Mouse (Mus musculus) intestine, embryonic 14.5 days (tissue): ENCODE results near the gene Kir3dl2. TPM values are rescaled to one million over a fixed set of nuclear protein-coding genes. Genes with fewer than 3 reads are reported as not detected.
"Not testable (repeated sequence)": the region's sequence is repeated elsewhere in the genome, so short reads cannot be mapped to it uniquely, and the experiment has no call there.

Experiments used
- ATAC-seq: fragments of 200-750 bp; cut with Nextera tagmentation; replicated peaks from 2 replicates; pipeline ENCODE4 v1.8.0; 2017; ENCODE audit warnings: low read depth, moderate number of reproducible peaks, moderate TSS enrichment, moderate library complexity; ENCODE audit not compliant: low FRiP score, low TSS enrichment
- DNase-seq: peaks from one replicate; pipeline ENCODE4 v3.0.0-alpha.2; 2018; ENCODE audit warnings: low spot score
- H3K27ac ChIP-seq: fragments of 300-500 bp; sonication (generic); 2 replicates; pipeline ENCODE4 v1.5.1; 2014; ENCODE audit warnings: low read depth, mild to moderate bottlenecking, control low read depth
- H3K27me3 ChIP-seq: fragments of 300-500 bp; sonication (generic); replicated peaks from 2 replicates; pipeline ENCODE4 v1.6.1; 2014; ENCODE audit warnings: low read length, control low read depth; ENCODE audit not compliant: control insufficient read depth, insufficient read depth
- H3K36me3 ChIP-seq: fragments of 300-500 bp; sonication (generic); 2 replicates; pipeline ENCODE4 v1.6.1; 2014; ENCODE audit warnings: low read length, control low read depth; ENCODE audit not compliant: control insufficient read depth, insufficient read depth
- H3K4me1 ChIP-seq: fragments of 300-500 bp; sonication (generic); replicated peaks from 2 replicates; pipeline ENCODE4 v1.6.1; 2014; ENCODE audit warnings: low read length, control low read depth, mixed read lengths; ENCODE audit not compliant: control insufficient read depth, insufficient read depth
- H3K4me2 ChIP-seq: fragments of 300-500 bp; sonication (generic); 2 replicates; pipeline ENCODE4 v1.6.1; 2014; ENCODE audit warnings: low read length
- H3K4me3 ChIP-seq: fragments of 300-500 bp; sonication (generic); 2 replicates; pipeline ENCODE4 v1.5.1; 2014; ENCODE audit warnings: low read depth, low read length, control low read depth, mixed read lengths
- H3K9ac ChIP-seq: fragments of 300-500 bp; sonication (generic); 2 replicates; pipeline ENCODE4 v1.6.1; 2014; ENCODE audit warnings: mild to moderate bottlenecking, low read length
- H3K9me3 ChIP-seq: fragments of 300-500 bp; sonication (generic); 2 replicates; pipeline ENCODE4 v1.6.1; 2016; ENCODE audit warnings: low read length, control low read depth; ENCODE audit not compliant: control insufficient read depth
- WGBS: fragments of 180-500 bp; shearing (Covaris S2); extraction: QIAGEN DNeasy Blood & Tissue Kit; methylation state at CpG from one replicate; pipeline ENCODE4 v1.1.7; 2014; 5-methylcytosine and 5-hydroxymethylcytosine counted together
- polyA plus RNA-seq: library from polyadenylated mRNA; unstranded; fragments of >200 nt; fragmentation: Nextera tagmentation; extraction: Ambion mirVana; gene quantifications from 2 replicates; pipeline ENCODE4 v1.2.1, GENCODE M21; 2014

The Kir3dl2 gene
- not detected in 2 replicates for polyA plus RNA-seq

DNA sequence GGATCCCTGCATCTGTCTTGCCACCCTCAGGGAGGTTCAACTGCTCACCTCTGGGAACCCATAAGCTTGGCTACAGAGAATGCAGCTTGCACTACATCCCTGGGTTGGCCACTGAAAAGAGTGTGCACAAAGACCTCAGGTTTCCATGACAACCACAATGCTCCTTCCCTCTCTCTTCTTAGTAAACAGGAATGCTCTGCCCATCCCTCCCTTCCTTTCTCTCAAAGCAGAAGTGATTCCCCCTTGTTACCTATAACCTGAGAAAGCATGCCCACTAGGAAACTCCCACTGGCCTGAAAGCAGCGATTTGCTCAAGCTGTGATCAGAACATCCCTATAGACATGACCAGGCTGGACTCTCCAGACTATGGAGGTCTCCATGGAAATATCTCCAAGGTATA, at the start of gene Kir3dl2:
Gene Kir3dl2 (minus strand): TSS at position 101 of the 400 bp plus-strand sequence.
- not testable (repeated sequence) for ATAC-seq, H3K4me2 ChIP-seq, DNase-seq, H3K4me1 ChIP-seq, H3K9me3 ChIP-seq, H3K27me3 ChIP-seq, H3K27ac ChIP-seq, H3K9ac ChIP-seq, H3K36me3 ChIP-seq, H3K4me3 ChIP-seq
- WGBS, result 61% methylated on average over 1 of the region's 1 CpGs

DNA sequence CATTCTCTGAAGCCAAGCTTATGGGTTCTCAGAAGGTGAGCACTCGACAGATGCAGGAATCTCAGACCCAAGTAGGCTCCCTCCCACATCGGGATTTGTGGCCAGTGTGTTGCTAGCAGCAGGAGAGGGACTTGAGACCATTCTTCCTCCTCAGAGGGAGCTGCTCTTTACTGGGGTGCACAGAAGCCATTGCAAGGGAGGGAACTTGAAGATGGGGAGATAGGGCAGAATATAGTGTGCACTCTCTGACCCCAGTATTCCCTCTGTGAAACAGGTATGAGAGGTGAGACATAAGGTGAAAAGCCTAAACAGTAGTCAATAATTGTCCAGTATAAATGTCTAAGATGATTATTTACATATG, 47.0 kb upstream of the Kir3dl2 start:
- Histone ChIP-seq H3K4me2 (no peak overlapping the region), H3K9ac (no peak overlapping the region), H3K36me3 (no peaks in the 10 kb centered on the region), H3K27ac (no peak overlapping the region), H3K27me3 (no peaks in the 10 kb centered on the region), H3K4me3 (no peak overlapping the region), H3K4me1 (no peaks in the 10 kb centered on the region), H3K9me3 (no peaks in the 10 kb centered on the region)
- 35% methylated on average over 2 of the region's 2 CpGs for WGBS
- ATAC-seq (no peak), DNase-seq (no peak)

DNA sequence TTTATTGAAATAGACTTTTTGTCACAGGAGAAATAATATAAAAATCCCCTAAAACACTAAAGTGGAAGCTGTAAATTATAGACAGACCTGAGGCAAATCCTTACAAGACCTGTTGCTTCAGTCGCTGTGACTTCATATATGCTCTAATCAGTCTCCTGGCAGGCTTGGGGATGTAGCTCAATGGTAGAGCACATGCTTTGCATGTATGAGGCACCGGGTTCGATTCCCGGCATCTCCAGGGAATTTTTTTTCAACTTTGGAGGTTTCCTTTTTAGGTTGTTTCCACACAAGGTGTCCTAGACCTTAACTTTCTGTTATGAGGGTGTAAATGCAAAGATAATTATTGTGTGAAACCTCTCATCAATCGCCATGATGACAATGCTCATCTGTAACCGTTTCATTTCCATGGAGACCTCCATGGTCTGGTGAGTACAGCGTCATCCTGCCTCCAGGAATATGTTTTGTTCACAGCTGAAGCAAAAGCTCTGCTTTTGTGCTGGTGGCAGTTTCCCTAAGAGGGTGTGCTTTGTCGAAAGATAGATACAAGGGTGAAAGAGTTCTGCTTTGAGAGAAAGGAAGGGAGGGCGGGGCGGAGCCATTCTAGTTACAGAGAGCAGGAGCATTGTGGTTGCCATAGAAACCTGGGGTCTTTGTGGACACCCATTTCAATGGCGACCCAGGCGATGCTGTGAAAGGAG, 46.5 kb upstream of the Kir3dl2 start, which contains the start of gene Tceal3:
Gene Tceal3 (plus strand): TSS at position 644 of the 698 bp plus-strand sequence.
- Histone ChIP-seq H3K27ac (no peak within 1 kb of the TSS), H3K9me3 (no peaks in the 10 kb centered on the region), H3K4me2 (no peak within 1 kb of the TSS), H3K36me3 (no peaks in the 10 kb centered on the region), H3K4me3 (no peak within 1 kb of the TSS), H3K4me1 (no peaks in the 10 kb centered on the region), H3K9ac (no peak within 1 kb of the TSS), H3K27me3 (no peaks in the 10 kb centered on the region)
- 53% methylated on average over 12 of the region's 12 CpGs for WGBS
- DNase-seq (no peak), ATAC-seq (no peak)

DNA sequence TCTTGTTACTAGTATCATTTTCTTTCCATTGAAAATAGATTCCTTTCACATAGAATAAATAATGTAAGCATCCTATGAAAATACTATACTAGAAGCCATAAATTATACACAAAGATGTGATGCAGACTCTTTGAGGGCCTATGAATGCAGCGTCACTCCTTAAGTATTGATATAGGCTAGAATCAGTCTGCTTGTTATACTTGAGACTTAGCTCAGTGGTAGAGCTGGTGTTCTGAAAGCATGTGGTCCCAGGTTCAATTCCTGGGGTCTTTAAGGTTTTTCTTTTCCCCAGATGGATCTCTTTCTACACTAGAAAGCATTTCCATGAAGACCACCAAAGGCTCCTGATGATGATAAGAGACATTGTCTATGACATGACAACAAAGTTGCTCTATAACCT, 40.8 kb upstream of the Kir3dl2 start:
- H3K27me3 ChIP-seq, result no peaks in the 10 kb centered on the region
- DNase-seq (no peak), ATAC-seq (no peak)
- no peak overlapping the region for H3K27ac ChIP-seq
- WGBS, result 75% methylated on average over 1 of the region's 1 CpGs
- H3K9ac ChIP-seq, result no peak overlapping the region
- no peak overlapping the region for H3K4me2 ChIP-seq
- no peaks in the 10 kb centered on the region for H3K4me1 ChIP-seq
- no peaks in the 10 kb centered on the region for H3K9me3 ChIP-seq
- H3K4me3 ChIP-seq, result no peak overlapping the region
- no peaks in the 10 kb centered on the region for H3K36me3 ChIP-seq

DNA sequence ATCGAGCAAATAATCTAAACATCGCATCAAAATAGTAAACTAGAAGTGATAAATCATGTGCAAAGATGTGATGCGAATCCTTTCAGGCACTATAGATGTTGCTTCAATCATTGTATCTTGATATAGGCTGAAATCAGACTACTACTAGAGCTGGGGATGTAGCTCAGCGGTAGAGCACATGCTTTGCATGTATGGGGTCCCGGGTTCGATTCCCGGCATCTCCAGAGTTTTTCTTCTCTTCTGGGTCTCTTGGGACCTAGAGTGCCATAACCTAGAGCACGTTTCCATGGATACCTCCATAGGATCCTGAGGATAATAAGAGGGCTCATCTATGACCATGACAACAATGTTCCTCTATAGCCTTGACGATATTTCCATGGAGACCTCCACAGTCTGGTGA, 25.2 kb upstream of the Kir3dl2 start:
- not testable (repeated sequence) for ATAC-seq, H3K27me3 ChIP-seq, H3K4me1 ChIP-seq, DNase-seq, H3K9me3 ChIP-seq, H3K36me3 ChIP-seq, H3K9ac ChIP-seq, H3K4me2 ChIP-seq, H3K27ac ChIP-seq, H3K4me3 ChIP-seq
- WGBS, result 90% methylated on average over 9 of the region's 9 CpGs

DNA sequence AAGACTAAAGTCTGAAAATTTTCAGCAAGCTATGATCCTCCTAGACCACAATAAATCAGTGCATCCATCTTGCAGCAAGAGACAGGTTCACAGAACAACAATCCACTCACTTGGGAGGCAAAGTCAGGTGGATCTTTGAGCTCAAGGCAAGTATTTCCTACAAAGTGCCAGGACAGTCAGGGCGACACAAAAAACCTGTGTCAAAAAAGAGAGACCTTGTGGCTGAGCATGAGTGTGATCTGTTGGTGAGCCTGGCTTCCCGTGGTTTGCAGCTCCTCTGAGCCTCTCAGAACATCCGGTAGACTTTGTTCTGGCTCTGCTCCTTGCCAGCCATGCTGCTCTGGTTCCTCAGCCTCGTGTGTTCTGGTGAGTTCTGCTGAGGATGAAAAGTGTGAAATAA, 26.2 kb downstream of the Kir3dl2 start, which contains the start of gene Kir3dl1:
Gene Kir3dl1 (plus strand): TSS at position 301 of the 400 bp plus-strand sequence.
- ATAC-seq, result not testable (repeated sequence)

More for the DNA sequence above, 26.2 kb downstream of the Kir3dl2 start, which contains the start of gene Kir3dl1:
- not testable (repeated sequence) for H3K4me1 ChIP-seq, DNase-seq, H3K27me3 ChIP-seq, H3K36me3 ChIP-seq, H3K27ac ChIP-seq, H3K4me2 ChIP-seq, H3K4me3 ChIP-seq, H3K9me3 ChIP-seq, H3K9ac ChIP-seq
- WGBS, result 74% methylated on average over 4 of the region's 4 CpGs

Other genes starting within 250 kb of the Kir3dl2 start
- gene Kir3dl1, start 26.1 kb downstream of the Kir3dl2 start, polyA plus RNA-seq, result not detected in 2 replicates
- 3.4 and 4.6 TPM in 2 replicates for gene Tceal3, start 46.8 kb upstream of the Kir3dl2 start, polyA plus RNA-seq
- 8.2 and 8.7 TPM in 2 replicates for gene Tceal1, start 163.9 kb upstream of the Kir3dl2 start, polyA plus RNA-seq
- gene Morf4l2, start 199.6 kb upstream of the Kir3dl2 start, polyA plus RNA-seq, result 471 and 491 TPM in 2 replicates
- 0.11 and 0.12 TPM in 2 replicates for gene Glra4, start 236.1 kb upstream of the Kir3dl2 start, polyA plus RNA-seq